Mouse (Mus musculus) kidney, postnatal 4 days (tissue): Measurements from ENCODE around the gene Unc79.
A peak's percentile ranks its signal among the peaks of the same experiment; 100 is the strongest.

Experiments used
- DNase-seq, 2 experiments: peaks; one replicate each; pipeline ENCODE4 v3.0.0; 2021; ENCODE audit warnings: mixed read lengths in 2 of 2

Gene Unc79

GRCm38 (mm10) chr12:102948778-102949394 is at the start of gene Unc79:
Gene Unc79 (plus strand): TSS chr12:102948859.
- peak; percentile 61 to 73 for DNase-seq

- DNase-seq, result no peak
These were observed 49.6 kb upstream of the Unc79 start, which contains the start of gene Cox8c for GRCm38 (mm10) chr12:102899091-102899490. Gene Cox8c (plus strand): TSS chr12:102899316.

GRCm38 (mm10) chr12:102908191-102908590 is 40.5 kb upstream of the Unc79 start:
- no peak for DNase-seq

GRCm38 (mm10) chr12:102916073-102916472 is 32.6 kb upstream of the Unc79 start:
- DNase-seq, result no peak

GRCm38 (mm10) chr12:102929764-102930163 is 18.9 kb upstream of the Unc79 start:
- no peak for DNase-seq

- DNase-seq, result no peak
These were observed 18.3 kb upstream of the Unc79 start for GRCm38 (mm10) chr12:102930335-102930734.

GRCm38 (mm10) chr12:102930789-102931188 is 17.9 kb upstream of the Unc79 start:
- no peak for DNase-seq

GRCm38 (mm10) chr12:102935892-102936291 is 12.8 kb upstream of the Unc79 start:
- DNase-seq, result no peak

GRCm38 (mm10) chr12:102945571-102945970 is 3.1 kb upstream of the Unc79 start:
- no peak for DNase-seq

GRCm38 (mm10) chr12:102947826-102948225 is 833 bp upstream of the Unc79 start:
- DNase-seq, result peak; percentile 5 to 16

- peak; percentile 87 to 89 for DNase-seq
These were observed 943 bp downstream of the Unc79 start for GRCm38 (mm10) chr12:102949395-102950208.

GRCm38 (mm10) chr12:102960051-102960775 is 11.6 kb downstream of the Unc79 start:
- DNase-seq, result no peak

GRCm38 (mm10) chr12:102961066-102961465 is 12.4 kb downstream of the Unc79 start:
- DNase-seq, result no peak

GRCm38 (mm10) chr12:102964486-102964885 is 15.8 kb downstream of the Unc79 start:
- DNase-seq, result no peak

GRCm38 (mm10) chr12:102980584-102980983 is 31.9 kb downstream of the Unc79 start:
- DNase-seq, result no peak

- no peak for DNase-seq
These were observed 32.9 kb downstream of the Unc79 start for GRCm38 (mm10) chr12:102981543-102981942.

- DNase-seq, result peak in 1 of 2 experiments; percentile 5
These were observed 36.7 kb downstream of the Unc79 start for GRCm38 (mm10) chr12:102985401-102985800.

- DNase-seq, result no peak
These were observed 39.1 kb downstream of the Unc79 start for GRCm38 (mm10) chr12:102987736-102988135.

- no peak for DNase-seq
These were observed 59.8 kb downstream of the Unc79 start for GRCm38 (mm10) chr12:103008491-103008890.

GRCm38 (mm10) chr12:103018161-103018560 is 69.5 kb downstream of the Unc79 start:
- no peak for DNase-seq

GRCm38 (mm10) chr12:103036692-103037091 is 88.0 kb downstream of the Unc79 start:
- no peak for DNase-seq

GRCm38 (mm10) chr12:103039332-103039731 is 90.7 kb downstream of the Unc79 start:
- no peak for DNase-seq

GRCm38 (mm10) chr12:103040136-103040535 is 91.5 kb downstream of the Unc79 start:
- no peak for DNase-seq
